Mouse (Mus musculus): ENCODE results near the gene Iapp.

GRCm38 (mm10) chr6:142289413-142290118, 8.7 kb upstream of the Iapp start:
- TF ChIP-seq CTCF (IDR thresholded peaks at IDR 0.05; ENCODE audit: low read depth) (no peak), EP300 (IDR thresholded peaks at IDR 0.05; ENCODE audit: low read depth) (no peak)
